Mouse (Mus musculus) forebrain, postnatal 0 days (tissue): ENCODE measurements around the gene 1700037C18Rik. TPM values are rescaled to one million over a fixed set of nuclear protein-coding genes. Genes with fewer than 3 reads are reported as not detected.
"Not testable (repeated sequence)": the region's sequence is repeated elsewhere in the genome, so short reads cannot be mapped to it uniquely, and the experiment has no call there.

ENCODE experiments used
- ATAC-seq: fragments of 200-750 bp; cut with Nextera tagmentation; 2 replicates; pipeline ENCODE4 v1.8.0; 2017; ENCODE audit warnings: mild to moderate bottlenecking, moderate library complexity
- DNase-seq: peaks from one replicate; pipeline ENCODE4 v3.0.0-alpha.2; 2015
- H3K27ac ChIP-seq: fragments of 300-500 bp; sonication (generic); 2 replicates; pipeline ENCODE4 v1.5.1; 2014; ENCODE audit warnings: low read depth, mild to moderate bottlenecking, antibody characterized with exemption, low read length, moderate library complexity, mixed read lengths
- H3K27me3 ChIP-seq: fragments of 300-500 bp; sonication (generic); 2 replicates; pipeline ENCODE4 v1.6.1; 2014; ENCODE audit warnings: mild to moderate bottlenecking, low read length, mixed read lengths; ENCODE audit not compliant: insufficient read depth
- H3K36me3 ChIP-seq: fragments of 300-500 bp; sonication (generic); 2 replicates; pipeline ENCODE4 v1.6.1; 2014; ENCODE audit warnings: mild to moderate bottlenecking, moderate library complexity; ENCODE audit not compliant: insufficient read depth
- H3K4me1 ChIP-seq: fragments of 300-500 bp; sonication (generic); 2 replicates; pipeline ENCODE4 v1.6.1; 2014; ENCODE audit warnings: antibody characterized with exemption; ENCODE audit not compliant: insufficient read depth
- H3K4me2 ChIP-seq: fragments of 300-500 bp; sonication (generic); 2 replicates; pipeline ENCODE4 v1.6.1; 2014; ENCODE audit warnings: low read depth, mild to moderate bottlenecking, moderate library complexity
- H3K4me3 ChIP-seq: fragments of 300-500 bp; sonication (generic); 2 replicates; pipeline ENCODE4 v1.5.1; 2014; ENCODE audit warnings: low read depth, low read length, mixed read lengths
- H3K9ac ChIP-seq: fragments of 300-500 bp; sonication (generic); 2 replicates; pipeline ENCODE4 v1.6.1; 2014; ENCODE audit warnings: mild to moderate bottlenecking
- H3K9me3 ChIP-seq: fragments of 300-500 bp; sonication (generic); 2 replicates; pipeline ENCODE4 v1.6.1; 2016; ENCODE audit warnings: low read length
- CTCF ChIP-seq: sonication (generic); IDR thresholded peaks from 2 replicates; pipeline ENCODE4 v1.5.1; 2016; ENCODE audit warnings: antibody characterized with exemption, control low read depth, low read depth
- WGBS: fragments of 180-500 bp; shearing (Covaris S2); extraction: QIAGEN DNeasy Blood & Tissue Kit; methylation state at CpG from one replicate; pipeline ENCODE4 v1.1.7; 2014; 5-methylcytosine and 5-hydroxymethylcytosine counted together
- microRNA-seq, 2 experiments: library from miRNA; unstranded; fragments of <30 nt; microRNA quantifications; one replicate each; pipeline ENCODE4; 2016
- polyA plus RNA-seq: library from polyadenylated mRNA; unstranded; fragments of >200 nt; fragmentation: Nextera tagmentation; extraction: Ambion mirVana; gene quantifications from 2 replicates; pipeline ENCODE4 v1.2.1, GENCODE M21; 2015
- total RNA-seq: library from RNA; depleted of rRNA; stranded (reverse); fragments of >200 nt; gene quantifications from 2 replicates; pipeline ENCODE4 v1.2.3, GENCODE M21; 2014; rRNA removed

1700037C18Rik gene
- total and polyA plus RNA-seq, 2 experiments from 2014 or later, result 5.5 to 13.6 TPM

DNA sequence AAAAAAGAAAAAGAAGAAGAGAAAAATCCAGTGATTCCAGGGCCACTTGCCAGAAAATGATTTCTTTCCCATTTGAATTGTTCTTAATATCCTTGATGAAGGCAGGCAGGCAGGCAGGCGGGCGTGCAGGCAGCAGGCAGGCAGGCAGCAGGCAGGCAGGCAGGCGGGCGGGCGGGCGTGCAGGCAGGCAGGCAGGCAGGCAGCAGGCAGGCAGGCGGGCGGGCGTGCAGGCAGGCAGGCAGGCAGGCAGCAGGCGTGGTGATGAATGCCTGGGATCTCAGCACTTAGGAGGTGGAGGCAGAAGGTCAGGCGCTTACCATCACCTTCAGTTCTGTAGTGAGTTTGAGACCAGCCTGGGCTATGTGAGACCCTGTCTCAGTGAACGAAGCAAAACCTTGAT is 55.9 kb downstream of the 1700037C18Rik start:
- Histone ChIP-seq H3K4me2 (no peak overlapping the region), H3K36me3 (peaks cover 22% of the 10 kb centered on the region; the same call in 1 of the 2 replicates), H3K27me3 (no peaks in the 10 kb centered on the region), H3K27ac (no peak overlapping the region), H3K9ac (no peak overlapping the region), H3K4me3 (no peak overlapping the region), H3K9me3 (no peaks in the 10 kb centered on the region), H3K4me1 (peaks cover 4% of the 10 kb centered on the region)
- DNase-seq (no peak), ATAC-seq (no peak)
- 46% methylated on average over 12 of the region's 12 CpGs for WGBS
- no peak for TF ChIP-seq CTCF

GRCm38 (mm10) chr16:3851301-3851700 is 57.2 kb downstream of the 1700037C18Rik start:
- DNase-seq, H3K27me3 ChIP-seq, ATAC-seq, H3K9me3 ChIP-seq, H3K9ac ChIP-seq, H3K4me2 ChIP-seq, H3K4me3 ChIP-seq, H3K27ac ChIP-seq, H3K4me1 ChIP-seq: not testable (repeated sequence)
- WGBS, result 91% methylated on average over 13 of the region's 13 CpGs
- H3K36me3 ChIP-seq, result peaks cover 14% of the 10 kb centered on the region; the same call in 1 of the 2 replicates

- DNase-seq (no peak), ATAC-seq (no peak)
- H3K4me2 ChIP-seq, result no peak overlapping the region
- H3K9me3 ChIP-seq, result no peaks in the 10 kb centered on the region
- H3K4me3 ChIP-seq, result no peak overlapping the region
- no peaks in the 10 kb centered on the region for H3K36me3 ChIP-seq
- no peak overlapping the region for H3K27ac ChIP-seq
- peaks cover 8% of the 10 kb centered on the region for H3K4me1 ChIP-seq
- TF ChIP-seq CTCF, result 0 out of 2 replicates have a peak, but pooled peaks have one; percentile 8
- 83% methylated on average over 3 of the region's 3 CpGs for WGBS
- H3K9ac ChIP-seq, result no peak overlapping the region
- no peaks in the 10 kb centered on the region for H3K27me3 ChIP-seq
Measured at GRCm38 (mm10) chr16:3848416-3848815, 60.1 kb downstream of the 1700037C18Rik start.

DNA sequence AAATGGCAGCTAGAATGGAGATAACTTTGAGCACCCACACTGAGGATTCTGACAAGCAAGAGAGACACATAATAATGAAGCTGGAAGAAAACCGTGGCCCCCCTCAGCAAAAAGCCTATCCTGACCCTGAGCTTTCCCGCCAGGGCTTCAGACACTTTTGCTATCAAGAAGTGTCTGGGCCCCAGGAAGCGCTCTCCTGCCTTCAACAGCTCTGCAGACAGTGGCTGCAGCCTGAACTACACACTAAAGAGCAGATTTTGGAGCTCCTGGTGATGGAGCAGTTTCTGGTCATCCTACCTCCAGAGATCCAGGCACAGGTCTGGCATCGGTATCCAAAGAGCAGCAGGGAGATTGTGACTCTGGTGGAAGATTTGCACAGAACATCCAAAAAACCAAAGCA is 60.6 kb downstream of the 1700037C18Rik start:
- no peaks in the 10 kb centered on the region for H3K9me3 ChIP-seq
- WGBS, result 64% methylated on average over 4 of the region's 4 CpGs
- no peak for DNase-seq
- no peak for ATAC-seq
- H3K27me3 ChIP-seq, result no peaks in the 10 kb centered on the region
- H3K27ac ChIP-seq, result no peak overlapping the region
- TF ChIP-seq CTCF, result no peak
- H3K36me3 ChIP-seq, result no peaks in the 10 kb centered on the region
- peaks cover 8% of the 10 kb centered on the region for H3K4me1 ChIP-seq
- H3K4me2 ChIP-seq, result peak overlapping the region; percentile 71
- peak overlapping the region; percentile 54 for H3K4me3 ChIP-seq
- H3K9ac ChIP-seq, result peak overlapping the region; percentile 64

- H3K27ac ChIP-seq, result no peak within 1 kb of the TSS
Measured at GRCm38 (mm10) chr16:3846711-3847518, 61.6 kb downstream of the 1700037C18Rik start, which contains the start of gene Zfp174. Gene Zfp174, plus strand, starts transcription at chr16:3847268.

More at GRCm38 (mm10) chr16:3846711-3847518, 61.6 kb downstream of the 1700037C18Rik start, which contains the start of gene Zfp174:
- Histone ChIP-seq H3K4me2 (peak within 1 kb of the TSS; percentile 71), H3K9ac (peak within 1 kb of the TSS; percentile 64), H3K27me3 (no peaks in the 10 kb centered on the region), H3K4me3 (peak within 1 kb of the TSS; percentile 54), H3K36me3 (no peaks in the 10 kb centered on the region), H3K9me3 (no peaks in the 10 kb centered on the region), H3K4me1 (peaks cover 8% of the 10 kb centered on the region)
- TF ChIP-seq CTCF, result peak; percentile 18; the same call in 1 of the 2 replicates
- 4% methylated on average over 38 of the region's 38 CpGs for WGBS
- DNase-seq (peak; percentile 95), ATAC-seq (peak; percentile 100)

Small RNAs within 50 kb of the gene (microRNA-seq; reads per million reads assigned to microRNA genes)
- gene Gm23493, result 0 reads per million in 2 experiments

Other genes with a start within 250 kb of the 1700037C18Rik start
- not detected in 2 replicates for gene Mefv, start 190.6 kb downstream of the 1700037C18Rik start, total RNA-seq
- gene Mefv, start 190.6 kb downstream of the 1700037C18Rik start, polyA plus RNA-seq, result not detected in 2 replicates
- gene Zfp263, start 164.6 kb downstream of the 1700037C18Rik start, total RNA-seq, result 36.4 and 37.1 TPM in 2 replicates
- gene Zfp263, start 164.6 kb downstream of the 1700037C18Rik start, polyA plus RNA-seq, result 25.1 and 36.4 TPM in 2 replicates
- gene Olfr15, start 77.8 kb downstream of the 1700037C18Rik start, total RNA-seq, result not detected in 2 replicates
- gene Olfr15, start 77.8 kb downstream of the 1700037C18Rik start, polyA plus RNA-seq, result not detected in 2 replicates
- 3.9 and 4.4 TPM in 2 replicates for gene Zfp174, start 61.4 kb downstream of the 1700037C18Rik start, total RNA-seq
- 1.2 and 1.9 TPM in 2 replicates for gene Zfp174, start 61.4 kb downstream of the 1700037C18Rik start, polyA plus RNA-seq
- gene Naa60, start 36.3 kb downstream of the 1700037C18Rik start, total RNA-seq, result 61.6 and 81.1 TPM in 2 replicates
- gene Naa60, start 36.3 kb downstream of the 1700037C18Rik start, polyA plus RNA-seq, result 86.1 and 97.1 TPM in 2 replicates
- 38.2 and 54.8 TPM in 2 replicates for gene Zfp597, start 24.1 kb downstream of the 1700037C18Rik start, total RNA-seq
- 6.5 and 10.4 TPM in 2 replicates for gene Zfp597, start 24.1 kb downstream of the 1700037C18Rik start, polyA plus RNA-seq
- 5.6 and 10.3 TPM in 2 replicates for gene Gm20695, start 24.0 kb downstream of the 1700037C18Rik start, total RNA-seq
- gene Gm20695, start 24.0 kb downstream of the 1700037C18Rik start, polyA plus RNA-seq, result 0.87 and 2.4 TPM in 2 replicates
- gene Cluap1, start 112 bp upstream of the 1700037C18Rik start, total RNA-seq, result 36.9 and 52.6 TPM in 2 replicates
- 45.2 and 48.1 TPM in 2 replicates for gene Cluap1, start 112 bp upstream of the 1700037C18Rik start, polyA plus RNA-seq
- gene Nlrc3, start 67.9 kb upstream of the 1700037C18Rik start, total RNA-seq, result 0.76 and 0.77 TPM in 2 replicates
- 0.28 and 0.62 TPM in 2 replicates for gene Nlrc3, start 67.9 kb upstream of the 1700037C18Rik start, polyA plus RNA-seq
- 46.0 and 50.7 TPM in 2 replicates for gene Slx4, start 95.1 kb upstream of the 1700037C18Rik start, total RNA-seq
- gene Slx4, start 95.1 kb upstream of the 1700037C18Rik start, polyA plus RNA-seq, result 11.8 and 17.7 TPM in 2 replicates
- gene Dnase1, start 128.3 kb upstream of the 1700037C18Rik start, total RNA-seq, result not detected in 2 replicates
- 1.3 and 3.1 TPM in 2 replicates for gene Dnase1, start 128.3 kb upstream of the 1700037C18Rik start, polyA plus RNA-seq
- gene Trap1, start 169.1 kb upstream of the 1700037C18Rik start, total RNA-seq, result 41.7 and 43.3 TPM in 2 replicates
- 43.3 and 43.5 TPM in 2 replicates for gene Trap1, start 169.1 kb upstream of the 1700037C18Rik start, polyA plus RNA-seq